Mouse (Mus musculus): ENCODE measurements at regions not wholly inside any gene's neighbourhood (a gene's known extent, or its start where the extent isn't known, plus 50 kb on each side); places are given as distances from the start of the nearest gene placed in this dataset.

DNA sequence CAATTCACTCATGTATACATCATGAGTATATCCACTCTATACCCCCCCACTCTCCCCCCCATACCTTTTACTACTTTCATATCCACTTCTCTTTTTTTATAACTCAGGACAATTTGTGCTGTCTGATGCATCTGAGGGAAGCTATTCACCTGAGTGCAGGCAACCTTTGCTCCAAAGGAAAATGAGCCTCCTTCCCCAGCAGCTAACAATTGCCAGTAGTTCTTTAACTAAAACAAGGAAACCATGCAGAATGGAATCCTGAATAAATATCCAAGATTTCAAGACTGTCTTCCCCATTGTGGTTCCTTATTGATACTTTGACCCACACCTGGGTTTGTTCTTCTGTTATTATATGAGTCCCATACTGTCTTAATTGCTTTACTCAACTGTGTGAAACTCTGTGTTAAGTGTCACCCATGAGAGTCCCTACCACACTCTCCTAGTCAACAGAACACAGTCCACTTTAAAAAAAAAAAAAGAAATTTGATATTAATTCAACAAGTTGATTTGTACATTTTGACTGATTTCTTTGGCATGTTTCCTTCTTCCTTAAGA is 62.3 kb upstream of the D7Ertd443e start:
- DNase-seq (ENCODE audit: low read depth, low spot score), result no peak
- Histone ChIP-seq H3K4me1 (ENCODE audit: control insufficient read depth in 1 of 2, insufficient read depth in 2 of 2, low read length in 2 of 2) (no peaks in the 10 kb centered on the region), H3K36me3 (ENCODE audit: control insufficient read depth in 1 of 2, insufficient read depth in 2 of 2, low read length in 2 of 2) (no peaks in the 10 kb centered on the region), H3K9ac (ENCODE audit: control insufficient read depth, low read depth, low read length, poor library complexity, severe bottlenecking) (no peak overlapping the region), H3K9me3 (replicated peaks; ENCODE audit: insufficient read depth, low read length) (no peaks in the 10 kb centered on the region), H3K27me3 (ENCODE audit: control insufficient read depth in 1 of 2, insufficient read depth in 2 of 2, low read length in 2 of 2) (no peaks in the 10 kb centered on the region), H3K4me3 (ENCODE audit: control insufficient read depth in 1 of 2, insufficient read depth in 1 of 2, low read depth in 2 of 2, low read length in 2 of 2) (no peak overlapping the region), H3K79me2 (ENCODE audit: control insufficient read depth, insufficient read depth, low read length, poor library complexity) (no peaks in the 10 kb centered on the region), H3K27ac (ENCODE audit: control insufficient read depth, low read depth, low read length) (no peak overlapping the region)
- no peak for TF ChIP-seq MAFK (IDR thresholded peaks at IDR 0.05; ENCODE audit: borderline replicate concordance, low read depth, low read length)
- TF ChIP-seq JUND (IDR thresholded peaks at IDR 0.05; ENCODE audit: low read depth, low read length), result no peak
- no peak for TF ChIP-seq USF2 (IDR thresholded peaks at IDR 0.05; ENCODE audit: borderline replicate concordance in 1 of 2, insufficient read depth in 1 of 2, low read depth in 1 of 2, low read length in 2 of 2)
- no peak for TF ChIP-seq ELF1 (IDR thresholded peaks at IDR 0.05; ENCODE audit: low read depth, low read length)
- TF ChIP-seq TAL1 (IDR thresholded peaks at IDR 0.05; ENCODE audit: low read length), result no peak

DNA sequence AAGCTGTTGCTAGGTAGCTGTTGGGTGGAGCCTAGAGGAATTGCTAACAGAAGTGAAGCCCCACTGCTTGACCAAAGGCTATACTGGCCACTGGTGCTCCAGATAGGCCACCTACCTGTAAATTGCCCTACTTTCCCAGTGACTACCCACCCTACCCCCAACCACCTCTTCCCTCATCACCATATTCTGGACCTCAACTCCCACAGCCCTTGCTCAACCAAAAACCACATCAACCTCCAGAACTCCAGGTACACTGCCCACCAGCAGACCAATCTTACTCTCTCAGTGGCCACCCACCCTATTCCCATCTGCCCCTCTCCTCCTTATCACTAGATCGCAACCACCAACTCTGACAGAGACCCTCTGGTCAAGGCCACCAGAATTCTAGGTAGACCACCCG is 63.4 kb upstream of the D7Ertd443e start:
- no peak for DNase-seq (ENCODE audit: low read depth, low spot score)
- no peaks in the 10 kb centered on the region for H3K36me3 ChIP-seq (ENCODE audit: control insufficient read depth in 1 of 2, insufficient read depth in 2 of 2, low read length in 2 of 2)
- H3K27ac ChIP-seq (ENCODE audit: control insufficient read depth, low read depth, low read length), result no peak overlapping the region
- H3K27me3 ChIP-seq (ENCODE audit: control insufficient read depth in 1 of 2, insufficient read depth in 2 of 2, low read length in 2 of 2), result no peaks in the 10 kb centered on the region
- no peaks in the 10 kb centered on the region for H3K9me3 ChIP-seq (replicated peaks; ENCODE audit: insufficient read depth, low read length)
- no peak overlapping the region for H3K9ac ChIP-seq (ENCODE audit: control insufficient read depth, low read depth, low read length, poor library complexity, severe bottlenecking)
- TF ChIP-seq JUND (IDR thresholded peaks at IDR 0.05; ENCODE audit: low read depth, low read length) (no peak), RCOR1 (IDR thresholded peaks at IDR 0.05; ENCODE audit: low read depth, low read length) (no peak), NRF1 (IDR thresholded peaks at IDR 0.05; ENCODE audit: insufficient read depth, low read depth, low read length, poor library complexity, severe bottlenecking) (no peak), CHD2 (IDR thresholded peaks at IDR 0.05; ENCODE audit: low read length) (no peak), CTCF (IDR thresholded peaks at IDR 0.05 in 2 of 3, conservative IDR thresholded peaks at IDR 0.05 in 1 of 3; ENCODE audit: control insufficient read depth in 1 of 3, insufficient read depth in 1 of 3, low read depth in 2 of 3, low read length in 3 of 3, poor library complexity in 1 of 3, severe bottlenecking in 1 of 3) (no peak), CHD1 (IDR thresholded peaks at IDR 0.05; ENCODE audit: low read depth, low read length) (no peak), MAZ (IDR thresholded peaks at IDR 0.05; ENCODE audit: low read depth, low read length) (no peak), RAD21 (IDR thresholded peaks at IDR 0.05; ENCODE audit: low read depth, low read length) (no peak), KAT2A (conservative IDR thresholded peaks at IDR 0.05; ENCODE audit: low read depth, low read length) (no peak), MAX (IDR thresholded peaks at IDR 0.05; ENCODE audit: low read length) (no peak)
- no peaks in the 10 kb centered on the region for H3K79me2 ChIP-seq (ENCODE audit: control insufficient read depth, insufficient read depth, low read length, poor library complexity)
- H3K4me1 ChIP-seq (ENCODE audit: control insufficient read depth in 1 of 2, insufficient read depth in 2 of 2, low read length in 2 of 2), result no peaks in the 10 kb centered on the region
- H3K4me3 ChIP-seq (ENCODE audit: control insufficient read depth in 1 of 2, insufficient read depth in 1 of 2, low read depth in 2 of 2, low read length in 2 of 2), result no peak overlapping the region

DNA sequence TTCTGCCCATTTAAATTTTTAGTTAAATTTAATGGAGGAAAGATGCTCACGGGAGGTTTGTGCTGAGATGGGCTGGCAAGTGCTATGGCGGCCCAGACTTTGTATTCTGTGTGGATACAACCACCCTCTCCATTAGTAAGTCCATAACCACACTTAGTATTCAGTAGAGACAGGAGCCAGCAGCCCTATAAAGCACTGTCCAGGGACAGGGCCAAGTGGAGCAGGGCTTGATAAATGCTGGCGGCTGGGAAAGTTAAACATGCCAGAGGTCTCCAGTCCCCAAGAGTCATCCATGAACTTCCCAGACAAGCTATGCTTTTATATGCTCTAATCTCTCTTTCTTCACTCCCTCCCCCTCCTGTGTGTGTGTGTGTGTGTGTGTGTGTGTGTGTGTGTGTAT is 77.2 kb upstream of the D7Ertd443e start:
- Histone ChIP-seq H3K27ac (ENCODE audit: control insufficient read depth, low read depth, low read length) (no peak overlapping the region), H3K4me3 (ENCODE audit: control insufficient read depth in 1 of 2, insufficient read depth in 1 of 2, low read depth in 2 of 2, low read length in 2 of 2) (no peak overlapping the region), H3K9me3 (replicated peaks; ENCODE audit: insufficient read depth, low read length) (no peaks in the 10 kb centered on the region), H3K9ac (ENCODE audit: control insufficient read depth, low read depth, low read length, poor library complexity, severe bottlenecking) (no peak overlapping the region), H3K79me2 (ENCODE audit: control insufficient read depth, insufficient read depth, low read length, poor library complexity) (no peaks in the 10 kb centered on the region), H3K27me3 (ENCODE audit: control insufficient read depth in 1 of 2, insufficient read depth in 2 of 2, low read length in 2 of 2) (no peaks in the 10 kb centered on the region), H3K4me1 (ENCODE audit: control insufficient read depth in 1 of 2, insufficient read depth in 2 of 2, low read length in 2 of 2) (no peaks in the 10 kb centered on the region), H3K36me3 (ENCODE audit: control insufficient read depth in 1 of 2, insufficient read depth in 2 of 2, low read length in 2 of 2) (no peaks in the 10 kb centered on the region)
- DNase-seq (ENCODE audit: low read depth, low spot score), result no peak
- no peak for TF ChIP-seq E2F4 (IDR thresholded peaks at IDR 0.05; ENCODE audit: borderline replicate concordance, low read depth, low read length)
